Mouse (Mus musculus) hindbrain, embryonic 11.5 days (tissue): ENCODE data around the gene Dhx58. TPM values are rescaled to one million over a fixed set of nuclear protein-coding genes. Genes with fewer than 3 reads are reported as not detected.

Experiments used
- ATAC-seq: fragments of 200-750 bp; cut with Nextera tagmentation; 2 replicates; pipeline ENCODE4 v1.8.0; 2017; ENCODE audit warnings: mild to moderate bottlenecking, moderate TSS enrichment, moderate library complexity; ENCODE audit not compliant: low FRiP score
- DNase-seq: peaks from one replicate; pipeline ENCODE4 v3.0.0-alpha.2; 2015; ENCODE audit warnings: low spot score
- H3K27ac ChIP-seq: fragments of 300-500 bp; sonication (generic); 2 replicates; pipeline ENCODE4 v1.5.1; 2014; ENCODE audit warnings: mild to moderate bottlenecking, low read depth, low read length
- H3K27me3 ChIP-seq: fragments of 300-500 bp; sonication (generic); 2 replicates; pipeline ENCODE4 v1.6.1; 2014; ENCODE audit warnings: mild to moderate bottlenecking, low read length, moderate library complexity, mixed read lengths; ENCODE audit not compliant: control insufficient read depth, insufficient read depth
- H3K36me3 ChIP-seq: fragments of 300-500 bp; sonication (generic); 2 replicates; pipeline ENCODE4 v1.6.1; 2014; ENCODE audit warnings: mild to moderate bottlenecking, low read length, moderate library complexity, mixed read lengths; ENCODE audit not compliant: control insufficient read depth, insufficient read depth
- H3K4me1 ChIP-seq: fragments of 300-500 bp; sonication (generic); replicated peaks from 2 replicates; pipeline ENCODE4 v1.6.1; 2014; ENCODE audit warnings: low read length, mixed read lengths; ENCODE audit not compliant: control insufficient read depth, insufficient read depth
- H3K4me2 ChIP-seq: fragments of 300-500 bp; sonication (generic); replicated peaks from 2 replicates; pipeline ENCODE4 v1.6.1; 2014; ENCODE audit warnings: mild to moderate bottlenecking, low read depth, low read length
- H3K4me3 ChIP-seq: fragments of 300-500 bp; sonication (generic); 2 replicates; pipeline ENCODE4 v1.5.1; 2014; ENCODE audit warnings: low read depth, low read length
- H3K9ac ChIP-seq: fragments of 300-500 bp; sonication (generic); 2 replicates; pipeline ENCODE4 v1.6.1; 2014; ENCODE audit warnings: low read depth, low read length
- H3K9me3 ChIP-seq: fragments of 300-500 bp; sonication (generic); 2 replicates; pipeline ENCODE4 v1.6.1; 2016; ENCODE audit warnings: low read length; ENCODE audit not compliant: control insufficient read depth
- WGBS: fragments of 180-500 bp; shearing (Covaris S2); extraction: QIAGEN DNeasy Blood & Tissue Kit; methylation state at CpG from one replicate; pipeline ENCODE4 v1.1.7; 2014; 5-methylcytosine and 5-hydroxymethylcytosine counted together
- polyA plus RNA-seq: library from polyadenylated mRNA; unstranded; fragments of >200 nt; fragmentation: Nextera tagmentation; extraction: Ambion mirVana; gene quantifications from 2 replicates; pipeline ENCODE4 v1.2.1, GENCODE M21; 2014

Dhx58 gene
- polyA plus RNA-seq, 1 experiment from 2014 or later, result 1.9 TPM

- Histone ChIP-seq H3K4me3 (peak overlapping the region; percentile 97), H3K27ac (no peak overlapping the region), H3K36me3 (no peaks in the 10 kb centered on the region), H3K9ac (peak overlapping the region; percentile 40), H3K4me1 (peaks cover 3% of the 10 kb centered on the region; the same call in 1 of the 2 replicates), H3K9me3 (no peaks in the 10 kb centered on the region), H3K4me2 (peak overlapping the region; percentile 79), H3K27me3 (no peaks in the 10 kb centered on the region)
- DNase-seq (peak; percentile 5), ATAC-seq (no peak)
- WGBS, result 19% methylated on average over 5 of the region's 5 CpGs
Observed at GRCm38 (mm10) chr11:100738749-100739148, 34.7 kb upstream of the Dhx58 start.

- no peaks in the 10 kb centered on the region for H3K27me3 ChIP-seq
- peak within 1 kb of the TSS; percentile 97 for H3K4me3 ChIP-seq
- DNase-seq (peak; percentile 98), ATAC-seq (peak; percentile 98)
- peak within 1 kb of the TSS; percentile 97 for H3K9ac ChIP-seq
- WGBS, result under 1% methylated on average over 38 of the region's 39 CpGs
- peaks cover 3% of the 10 kb centered on the region; the same call in 1 of the 2 replicates for H3K4me1 ChIP-seq
- 0 out of 2 replicates have a peak within 1 kb of the TSS, but pooled peaks have one; percentile 17 for H3K27ac ChIP-seq
- H3K36me3 ChIP-seq, result 0 out of 2 replicates have a peak, but pooled peaks cover under 1% of the 10 kb centered on the region
- no peaks in the 10 kb centered on the region for H3K9me3 ChIP-seq
- H3K4me2 ChIP-seq, result peak within 1 kb of the TSS; percentile 79
Observed at GRCm38 (mm10) chr11:100738066-100738604, 34.1 kb upstream of the Dhx58 start, which contains the start of gene Rab5c. Gene Rab5c, minus strand, starts transcription at chr11:100738215.

- Histone ChIP-seq H3K27me3 (no peaks in the 10 kb centered on the region), H3K9me3 (no peaks in the 10 kb centered on the region), H3K4me1 (peaks cover 3% of the 10 kb centered on the region; the same call in 1 of the 2 replicates), H3K9ac (peak overlapping the region; percentile 97), H3K4me2 (peak overlapping the region; percentile 79), H3K36me3 (0 out of 2 replicates have a peak, but pooled peaks cover 2% of the 10 kb centered on the region), H3K27ac (no peak overlapping the region), H3K4me3 (peak overlapping the region; percentile 97)
- no peak for DNase-seq
- no peak for ATAC-seq
- 4% methylated on average over 13 of the region's 13 CpGs for WGBS
Observed at GRCm38 (mm10) chr11:100737105-100737733, 33.1 kb upstream of the Dhx58 start.

GRCm38 (mm10) chr11:100736746-100737080 is 32.6 kb upstream of the Dhx58 start:
- Histone ChIP-seq H3K9ac (no peak overlapping the region), H3K27ac (no peak overlapping the region), H3K4me3 (no peak overlapping the region), H3K4me1 (peaks cover 3% of the 10 kb centered on the region; the same call in 1 of the 2 replicates), H3K4me2 (no peak overlapping the region; the same call in 1 of the 2 replicates), H3K27me3 (no peaks in the 10 kb centered on the region), H3K36me3 (0 out of 2 replicates have a peak, but pooled peaks cover 2% of the 10 kb centered on the region), H3K9me3 (no peaks in the 10 kb centered on the region)
- no peak for ATAC-seq
- 87% methylated on average over 4 of the region's 4 CpGs for WGBS
- no peak for DNase-seq

GRCm38 (mm10) chr11:100735954-100736745 is 32.1 kb upstream of the Dhx58 start:
- WGBS, result 84% methylated on average over 14 of the region's 14 CpGs
- no peak overlapping the region for H3K4me3 ChIP-seq
- no peak overlapping the region for H3K27ac ChIP-seq
- H3K4me1 ChIP-seq, result peaks cover 3% of the 10 kb centered on the region; the same call in 1 of the 2 replicates
- DNase-seq (no peak), ATAC-seq (no peak)
- H3K9ac ChIP-seq, result no peak overlapping the region
- no peaks in the 10 kb centered on the region for H3K27me3 ChIP-seq
- H3K9me3 ChIP-seq, result no peaks in the 10 kb centered on the region
- H3K36me3 ChIP-seq, result 0 out of 2 replicates have a peak, but pooled peaks cover 2% of the 10 kb centered on the region
- H3K4me2 ChIP-seq, result 0 out of 2 replicates have a peak overlapping the region, but pooled peaks have one; percentile 5

GRCm38 (mm10) chr11:100735134-100735865 is 31.2 kb upstream of the Dhx58 start:
- Histone ChIP-seq H3K4me2 (no peak overlapping the region), H3K9me3 (no peaks in the 10 kb centered on the region), H3K27ac (no peak overlapping the region), H3K4me1 (peaks cover 3% of the 10 kb centered on the region; the same call in 1 of the 2 replicates), H3K36me3 (0 out of 2 replicates have a peak, but pooled peaks cover 2% of the 10 kb centered on the region), H3K4me3 (no peak overlapping the region), H3K9ac (no peak overlapping the region), H3K27me3 (no peaks in the 10 kb centered on the region)
- DNase-seq, result no peak
- 94% methylated on average over 9 of the region's 9 CpGs for WGBS
- no peak for ATAC-seq

GRCm38 (mm10) chr11:100730477-100731205 is 26.6 kb upstream of the Dhx58 start:
- H3K4me3 ChIP-seq, result no peak overlapping the region
- 0 out of 2 replicates have a peak, but pooled peaks cover 2% of the 10 kb centered on the region for H3K36me3 ChIP-seq
- no peak overlapping the region for H3K27ac ChIP-seq
- no peak overlapping the region for H3K9ac ChIP-seq
- DNase-seq (no peak), ATAC-seq (no peak)
- H3K4me1 ChIP-seq, result no peaks in the 10 kb centered on the region
- H3K9me3 ChIP-seq, result no peaks in the 10 kb centered on the region
- H3K27me3 ChIP-seq, result no peaks in the 10 kb centered on the region
- WGBS, result 90% methylated on average over 6 of the region's 6 CpGs
- H3K4me2 ChIP-seq, result no peak overlapping the region
